Mouse (Mus musculus): ENCODE measurements around the gene Ccdc22. TPM values are rescaled to one million over a fixed set of nuclear protein-coding genes. Genes with fewer than 3 reads are reported as not detected.
A peak's percentile ranks its signal among the peaks of the same experiment; 100 is the strongest.

Ccdc22 gene
- polyA plus RNA-seq, 1 experiment from 2014 or later, result 18.2 TPM

DNA sequence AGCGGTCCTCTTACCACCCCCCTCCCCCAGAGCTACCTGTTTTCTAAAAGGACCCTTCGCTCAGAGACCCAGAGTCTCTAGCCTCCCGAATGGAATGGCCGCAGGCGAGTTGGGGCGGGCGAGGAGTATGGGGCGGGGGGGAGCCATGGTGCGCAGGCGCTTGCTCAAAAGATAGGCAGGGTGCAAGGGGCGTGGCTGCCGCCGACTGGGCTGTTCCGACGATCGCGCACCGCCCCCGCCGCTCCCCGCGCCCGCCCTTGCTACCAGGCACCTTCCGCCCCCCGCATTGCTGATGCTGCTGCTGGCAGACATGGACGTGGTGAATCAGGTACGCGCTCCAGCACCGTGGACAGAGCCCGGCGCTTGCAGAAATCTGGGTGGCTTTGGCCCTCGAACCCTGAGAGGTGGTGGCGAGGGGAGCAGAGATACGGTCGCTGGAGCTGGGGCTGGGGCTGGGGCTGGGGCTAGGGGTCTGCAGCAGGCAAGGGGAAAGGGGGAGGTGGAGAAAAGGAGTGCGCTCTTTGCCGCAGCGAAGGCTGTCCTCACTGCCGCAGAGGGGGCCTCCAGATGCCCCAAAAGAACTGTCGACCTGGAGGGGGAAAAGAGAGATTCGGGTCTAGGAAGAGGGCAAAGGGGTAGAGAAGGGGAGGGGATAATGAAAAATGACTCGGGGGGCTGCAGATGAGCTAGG is 33.2 kb upstream of the Ccdc22 start, which contains the start of gene Syp:
Gene Syp, plus strand, starts transcription at position 71 of the 691 bp plus-strand sequence.
- DNase-seq (ENCODE audit: low spot score) (peak; percentile 65), ATAC-seq (peak; percentile 85)
- 12% methylated on average over 35 of the region's 42 CpGs for WGBS

GRCm38 (mm10) chrX:7635101-7635500 is 29.8 kb upstream of the Ccdc22 start:
- Histone ChIP-seq H3K36me3 (ENCODE audit: insufficient read depth, low read length) (no peaks in the 10 kb centered on the region), H3K4me2 (replicated peaks; ENCODE audit: low read depth, low read length) (no peak overlapping the region), H3K9ac (replicated peaks; ENCODE audit: low read depth) (no peak overlapping the region), H3K4me1 (ENCODE audit: insufficient read depth, low read depth, low read length) (no peaks in the 10 kb centered on the region), H3K4me3 (ENCODE audit: low read depth, low read length) (no peak overlapping the region), H3K27me3 (replicated peaks; ENCODE audit: insufficient read depth, low read length) (no peaks in the 10 kb centered on the region), H3K9me3 (ENCODE audit: low read length) (no peaks in the 10 kb centered on the region), H3K27ac (ENCODE audit: low read length) (no peak overlapping the region)
- WGBS, result 57% methylated on average over 3 of the region's 3 CpGs
- TF ChIP-seq EP300 (IDR thresholded peaks at IDR 0.05) (no peak), CTCF (IDR thresholded peaks at IDR 0.05) (no peak)
- DNase-seq (ENCODE audit: low spot score), result no peak
- ATAC-seq, result no peak

More for the DNA sequence above, 33.2 kb upstream of the Ccdc22 start, which contains the start of gene Syp:
- Histone ChIP-seq H3K4me1 (ENCODE audit: insufficient read depth, low read depth, low read length) (no peaks in the 10 kb centered on the region), H3K36me3 (ENCODE audit: insufficient read depth, low read length) (no peaks in the 10 kb centered on the region), H3K27ac (ENCODE audit: low read length) (no peak within 1 kb of the TSS), H3K9ac (replicated peaks; ENCODE audit: low read depth) (no peak within 1 kb of the TSS), H3K27me3 (replicated peaks; ENCODE audit: insufficient read depth, low read length) (no peaks in the 10 kb centered on the region), H3K9me3 (ENCODE audit: low read length) (no peaks in the 10 kb centered on the region), H3K4me3 (ENCODE audit: low read depth, low read length) (no peak within 1 kb of the TSS), H3K4me2 (replicated peaks; ENCODE audit: low read depth, low read length) (peak within 1 kb of the TSS; percentile 41)
- no peak for TF ChIP-seq EP300 (IDR thresholded peaks at IDR 0.05)

- no peak overlapping the region for H3K9ac ChIP-seq (replicated peaks; ENCODE audit: low read depth)
- H3K4me3 ChIP-seq (ENCODE audit: low read depth, low read length), result no peak overlapping the region
- TF ChIP-seq CTCF (IDR thresholded peaks at IDR 0.05) (no peak), EP300 (IDR thresholded peaks at IDR 0.05) (no peak)
- DNase-seq (ENCODE audit: low spot score), result no peak
- H3K9me3 ChIP-seq (ENCODE audit: low read length), result no peaks in the 10 kb centered on the region
- WGBS, result 89% methylated on average over 6 of the region's 6 CpGs
- H3K4me1 ChIP-seq (ENCODE audit: insufficient read depth, low read depth, low read length), result no peaks in the 10 kb centered on the region
- no peak overlapping the region for H3K4me2 ChIP-seq (replicated peaks; ENCODE audit: low read depth, low read length)
- ATAC-seq, result no peak
- no peaks in the 10 kb centered on the region for H3K27me3 ChIP-seq (replicated peaks; ENCODE audit: insufficient read depth, low read length)
- H3K27ac ChIP-seq (ENCODE audit: low read length), result no peak overlapping the region
- no peaks in the 10 kb centered on the region for H3K36me3 ChIP-seq (ENCODE audit: insufficient read depth, low read length)
These were observed 27.2 kb upstream of the Ccdc22 start for GRCm38 (mm10) chrX:7632560-7632959.

DNA sequence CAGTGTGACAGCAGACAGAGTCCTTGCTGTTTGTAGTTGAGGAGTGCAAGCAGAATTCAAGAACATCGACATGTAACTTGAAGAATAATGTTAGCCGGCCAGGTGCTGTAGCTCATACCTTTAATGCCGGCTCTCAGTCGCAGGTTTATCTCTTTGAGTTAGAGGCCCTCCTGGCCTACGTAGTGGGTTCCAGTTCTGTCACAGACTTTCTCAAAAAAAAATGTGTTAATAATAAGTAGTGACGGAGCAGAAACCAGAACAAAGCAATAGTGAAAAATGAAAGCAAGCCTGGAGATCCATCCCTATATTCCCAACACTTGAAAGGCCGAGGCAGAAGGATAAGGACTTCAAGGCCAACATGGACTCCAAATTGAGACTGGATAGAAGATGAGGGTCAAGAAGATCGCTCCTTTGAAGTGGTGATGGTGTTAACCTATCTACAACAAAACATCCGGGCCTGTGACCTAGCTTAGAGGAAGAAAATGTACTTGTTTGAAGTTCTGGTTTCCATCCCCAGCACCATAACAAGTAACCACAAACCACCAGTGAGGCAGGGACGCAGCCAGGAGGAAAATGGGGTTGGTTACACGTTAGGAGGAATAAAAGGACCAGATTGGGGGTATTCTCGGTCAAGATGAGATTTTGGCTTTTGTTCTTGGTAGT is 12.7 kb upstream of the Ccdc22 start:
- H3K27me3 ChIP-seq (replicated peaks; ENCODE audit: insufficient read depth, low read length), result no peaks in the 10 kb centered on the region
- 71% methylated on average over 12 of the region's 12 CpGs for WGBS

GRCm38 (mm10) chrX:7610536-7611258 is 5.4 kb upstream of the Ccdc22 start:
- H3K36me3 ChIP-seq (ENCODE audit: insufficient read depth, low read length), result no peaks in the 10 kb centered on the region
- no peak overlapping the region for H3K27ac ChIP-seq (ENCODE audit: low read length)
- no peaks in the 10 kb centered on the region for H3K9me3 ChIP-seq (ENCODE audit: low read length)
- WGBS, result 20% methylated on average over 26 of the region's 26 CpGs
- no peaks in the 10 kb centered on the region for H3K27me3 ChIP-seq (replicated peaks; ENCODE audit: insufficient read depth, low read length)
- no peaks in the 10 kb centered on the region for H3K4me1 ChIP-seq (ENCODE audit: insufficient read depth, low read depth, low read length)
- peak overlapping the region; percentile 49 for H3K4me2 ChIP-seq (replicated peaks; ENCODE audit: low read depth, low read length)
- DNase-seq (ENCODE audit: low spot score) (no peak), ATAC-seq (no peak)
- H3K4me3 ChIP-seq (ENCODE audit: low read depth, low read length), result peak overlapping the region; percentile 25
- no peak overlapping the region for H3K9ac ChIP-seq (replicated peaks; ENCODE audit: low read depth)
- no peak for TF ChIP-seq EP300 (IDR thresholded peaks at IDR 0.05)
- TF ChIP-seq CTCF (IDR thresholded peaks at IDR 0.05), result no peak

More for the DNA sequence above, 12.7 kb upstream of the Ccdc22 start:
- ATAC-seq, result no peak
- no peak for DNase-seq (ENCODE audit: low spot score)
- TF ChIP-seq CTCF (IDR thresholded peaks at IDR 0.05), result no peak
- TF ChIP-seq EP300 (IDR thresholded peaks at IDR 0.05), result no peak
- Histone ChIP-seq H3K9me3 (ENCODE audit: low read length) (no peaks in the 10 kb centered on the region), H3K4me3 (ENCODE audit: low read depth, low read length) (no peak overlapping the region), H3K36me3 (ENCODE audit: insufficient read depth, low read length) (no peaks in the 10 kb centered on the region), H3K27ac (ENCODE audit: low read length) (no peak overlapping the region), H3K4me2 (replicated peaks; ENCODE audit: low read depth, low read length) (no peak overlapping the region), H3K4me1 (ENCODE audit: insufficient read depth, low read depth, low read length) (no peaks in the 10 kb centered on the region), H3K9ac (replicated peaks; ENCODE audit: low read depth) (no peak overlapping the region)

- ATAC-seq (no peak), DNase-seq (ENCODE audit: low spot score) (no peak)
- H3K36me3 ChIP-seq (ENCODE audit: insufficient read depth, low read length), result no peaks in the 10 kb centered on the region
- H3K9ac ChIP-seq (replicated peaks; ENCODE audit: low read depth), result no peak overlapping the region
- no peak for TF ChIP-seq CTCF (IDR thresholded peaks at IDR 0.05)
- no peak for TF ChIP-seq EP300 (IDR thresholded peaks at IDR 0.05)
- peak overlapping the region; percentile 25; the same call in 1 of the 2 replicates for H3K4me3 ChIP-seq (ENCODE audit: low read depth, low read length)
- H3K27me3 ChIP-seq (replicated peaks; ENCODE audit: insufficient read depth, low read length), result no peaks in the 10 kb centered on the region
- no peak overlapping the region for H3K27ac ChIP-seq (ENCODE audit: low read length)
- 15% methylated on average over 21 of the region's 21 CpGs for WGBS
- H3K4me1 ChIP-seq (ENCODE audit: insufficient read depth, low read depth, low read length), result no peaks in the 10 kb centered on the region
- no peaks in the 10 kb centered on the region for H3K9me3 ChIP-seq (ENCODE audit: low read length)
- H3K4me2 ChIP-seq (replicated peaks; ENCODE audit: low read depth, low read length), result peak overlapping the region; percentile 49; the same call in 1 of the 2 replicates
These were observed 4.7 kb upstream of the Ccdc22 start for GRCm38 (mm10) chrX:7610035-7610434.
